Mouse (Mus musculus) E14TG2a.4 (cell line): Measurements from ENCODE around the gene Stard13.

Experiments
- CTCF ChIP-seq: conservative IDR thresholded peaks from 2 replicates; pipeline ENCODE4 v1.5.1; 2014; ENCODE audit warnings: low read length
- POU5F1 ChIP-seq: IDR thresholded peaks from 2 replicates; pipeline ENCODE4 v1.6.1; 2014; ENCODE audit warnings: low read length, borderline replicate concordance

DNA sequence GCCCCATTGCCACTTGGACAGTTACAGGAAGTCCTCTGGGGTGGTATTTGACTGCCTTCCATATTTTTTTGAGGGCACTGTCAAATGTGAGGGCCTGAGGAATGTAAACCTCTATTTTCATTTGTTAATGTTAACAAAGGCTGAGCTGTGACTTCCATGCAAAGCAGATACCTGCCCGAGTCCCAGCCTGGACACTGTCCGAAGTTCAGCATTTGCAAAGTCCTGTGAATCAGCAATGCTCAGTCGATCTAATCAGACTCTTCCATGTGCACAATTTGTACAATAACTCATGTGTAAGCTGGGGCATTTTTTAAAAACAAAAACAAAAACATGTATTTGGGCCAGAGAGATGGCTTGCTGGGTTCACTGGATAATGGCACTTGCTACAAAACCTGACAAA lies 71.0 kb downstream of the Stard13 start:
- TF ChIP-seq CTCF (no peak), POU5F1 (no peak)
